Mouse (Mus musculus) cortical plate, adult 2 months (tissue): Measurements from ENCODE around the gene Myo1b. TPM values are rescaled to one million over a fixed set of nuclear protein-coding genes. Genes with fewer than 3 reads are reported as not detected.

Experiments used
- H3K27ac ChIP-seq: fragments of 200-500 bp; 2 replicates; pipeline ENCODE4 v1.5.1; 2012; ENCODE audit warnings: low read length, control low read depth, inconsistent platforms; ENCODE audit not compliant: insufficient read depth
- H3K4me1 ChIP-seq: fragments of 200-500 bp; 2 replicates; pipeline ENCODE4 v1.6.1; 2011; ENCODE audit warnings: low read length; ENCODE audit not compliant: control insufficient read depth, insufficient read depth
- H3K4me3 ChIP-seq: fragments of 200-500 bp; 2 replicates; pipeline ENCODE4 v1.5.1; 2011; ENCODE audit warnings: mild to moderate bottlenecking, low read length, control low read depth; ENCODE audit not compliant: insufficient read depth
- CTCF ChIP-seq: fragments of 200-500 bp; IDR thresholded peaks from 2 replicates; pipeline ENCODE4 v1.5.1; 2011; ENCODE audit warnings: mild to moderate bottlenecking, control low read depth, low read length; ENCODE audit not compliant: insufficient read depth; ENCODE audit errors: extremely low read depth
- POLR2A ChIP-seq: fragments of 200-500 bp; IDR thresholded peaks from 2 replicates; pipeline ENCODE4 v1.6.1; 2011; ENCODE audit warnings: mild to moderate bottlenecking, low read length, control low read depth; ENCODE audit not compliant: insufficient read depth; ENCODE audit errors: extremely low read depth
- polyA plus RNA-seq: library from polyadenylated mRNA; depleted of rRNA; stranded (reverse); fragments of >200 nt; gene quantifications from 2 replicates; pipeline ENCODE4 v1.2.3, GENCODE M21; 2012

The Myo1b gene
- polyA plus RNA-seq, 1 experiment, result 31.5 TPM

DNA sequence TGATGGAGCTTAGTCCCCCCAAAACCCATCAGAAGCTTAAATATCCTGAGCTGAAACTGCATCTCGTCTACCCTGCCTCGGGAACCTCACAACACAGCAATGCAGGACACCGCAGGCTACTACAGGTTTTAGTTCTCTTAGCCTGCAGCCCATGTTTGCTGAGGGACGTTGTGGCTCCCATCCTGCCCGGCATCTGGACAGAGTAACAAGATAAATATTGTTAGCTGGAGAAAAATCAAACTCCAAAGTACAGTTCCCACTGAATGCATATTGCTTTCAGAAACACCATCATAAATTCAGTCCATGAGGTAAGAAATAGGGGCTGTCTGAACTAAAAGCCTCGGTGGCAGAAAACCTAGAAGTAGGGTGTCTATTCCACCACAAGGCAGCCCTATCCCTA is 10.8 kb downstream of the Myo1b start:
- Histone ChIP-seq H3K27ac (no peak overlapping the region), H3K4me1 (peaks cover 6% of the 10 kb centered on the region), H3K4me3 (no peak overlapping the region)
- TF ChIP-seq CTCF, result no peak
- TF ChIP-seq POLR2A, result no peak

DNA sequence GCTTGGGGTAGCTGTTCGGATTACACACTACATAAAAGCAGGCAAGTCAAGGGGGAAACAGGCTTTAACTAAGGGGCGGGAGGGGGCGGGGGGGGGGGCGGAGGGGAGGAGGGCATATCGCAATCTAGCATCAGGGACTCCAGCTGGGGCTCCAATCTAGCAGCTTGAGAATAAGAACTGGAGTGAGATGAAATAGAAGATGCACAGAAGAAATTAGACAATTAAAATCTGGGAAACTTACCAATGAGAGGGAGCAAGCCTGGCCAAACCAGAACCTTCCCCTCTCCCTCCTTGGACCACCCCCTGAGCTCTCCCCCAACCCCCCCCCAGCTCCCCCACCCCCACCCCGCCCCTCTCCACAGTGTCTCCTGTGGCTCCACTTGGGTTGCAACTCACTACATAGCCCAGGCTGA is 18.7 kb downstream of the Myo1b start:
- peaks cover 2% of the 10 kb centered on the region; the same call in 1 of the 2 replicates for H3K4me1 ChIP-seq
- no peak overlapping the region for H3K27ac ChIP-seq
- TF ChIP-seq POLR2A (no peak), CTCF (no peak)
- H3K4me3 ChIP-seq, result no peak overlapping the region

DNA sequence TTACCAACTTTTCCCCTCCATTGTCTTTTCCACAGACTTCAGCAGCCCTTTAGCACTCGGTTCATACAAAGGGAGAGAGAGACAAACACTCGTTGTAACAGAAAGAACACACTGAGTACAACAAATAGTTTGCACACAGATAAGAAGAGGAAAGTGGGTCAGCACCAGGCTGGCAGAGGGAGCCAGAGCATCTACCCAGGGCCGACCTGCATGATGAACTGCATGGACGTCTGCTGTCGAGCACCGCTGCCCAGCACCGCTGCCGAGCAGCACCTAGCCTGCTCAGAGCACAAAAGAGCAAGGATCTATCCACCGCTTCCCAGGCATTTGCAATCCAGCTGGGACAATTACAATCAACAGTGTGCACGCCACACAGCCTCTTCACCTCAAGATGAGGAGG is 19.9 kb downstream of the Myo1b start:
- H3K4me1 ChIP-seq, result peaks cover 2% of the 10 kb centered on the region; the same call in 1 of the 2 replicates
- no peak overlapping the region for H3K27ac ChIP-seq
- TF ChIP-seq POLR2A (no peak), CTCF (no peak)
- no peak overlapping the region for H3K4me3 ChIP-seq

DNA sequence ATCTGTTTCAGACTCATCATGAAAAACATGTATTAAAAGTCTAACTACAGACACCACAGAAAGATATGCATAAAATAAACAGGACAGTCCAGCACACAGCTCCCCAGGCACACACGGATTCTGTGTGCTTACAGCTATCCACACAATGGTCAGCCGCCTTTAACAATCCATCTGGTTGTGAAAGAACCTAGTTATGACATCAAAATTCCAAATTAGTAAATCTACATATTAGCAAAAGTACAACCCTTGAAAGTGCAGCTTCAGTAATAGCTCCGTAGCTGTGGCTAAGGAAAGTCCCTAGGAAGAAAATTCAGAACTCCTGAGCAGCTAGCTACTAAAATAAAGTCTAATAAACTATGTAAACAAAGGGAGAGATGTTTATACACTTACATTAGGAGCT is 21.1 kb downstream of the Myo1b start:
- TF ChIP-seq CTCF, result no peak
- no peak overlapping the region for H3K27ac ChIP-seq
- peaks cover 2% of the 10 kb centered on the region; the same call in 1 of the 2 replicates for H3K4me1 ChIP-seq
- no peak overlapping the region for H3K4me3 ChIP-seq

DNA sequence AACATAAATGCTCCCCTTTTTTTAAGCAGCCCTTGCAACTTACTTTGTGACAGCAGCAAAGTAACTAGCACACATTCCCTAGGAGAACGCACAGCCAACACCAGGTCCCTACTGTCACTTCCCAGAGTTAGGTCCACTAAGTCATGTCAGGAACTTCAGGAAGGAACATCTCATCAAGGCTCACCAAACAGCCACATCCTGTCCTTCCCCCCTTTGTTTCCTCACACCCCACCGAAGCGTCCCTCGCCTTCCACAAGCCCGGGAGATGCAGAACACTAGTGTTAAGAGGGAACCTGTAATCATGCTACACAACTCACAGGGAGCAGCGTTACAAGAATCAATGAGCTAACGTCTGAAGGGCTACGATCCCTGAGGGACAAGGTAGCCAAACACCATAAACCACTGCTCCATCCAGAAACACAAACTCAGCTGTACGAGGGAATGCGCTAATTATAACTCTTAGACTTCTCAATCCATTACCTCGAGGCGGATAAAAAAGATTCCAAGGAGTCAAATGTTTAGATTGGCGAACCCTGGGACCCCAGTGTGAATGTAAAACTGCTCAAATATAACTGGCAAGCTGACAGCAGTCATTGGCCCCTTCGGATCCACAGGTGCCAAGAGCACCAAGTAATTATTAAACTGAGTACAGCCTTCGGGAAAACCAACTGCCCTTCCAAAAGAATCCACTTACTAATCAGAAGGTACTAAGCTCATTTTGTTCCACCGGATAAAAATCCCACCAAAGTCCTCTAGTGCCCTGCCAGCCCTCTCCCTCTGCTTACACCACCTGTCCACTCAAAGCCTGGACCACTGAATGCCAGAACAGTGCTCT is 22.1 kb downstream of the Myo1b start:
- no peak overlapping the region for H3K4me3 ChIP-seq
- H3K27ac ChIP-seq, result no peak overlapping the region
- TF ChIP-seq CTCF (no peak), POLR2A (no peak)
- H3K4me1 ChIP-seq, result no peaks in the 10 kb centered on the region

DNA sequence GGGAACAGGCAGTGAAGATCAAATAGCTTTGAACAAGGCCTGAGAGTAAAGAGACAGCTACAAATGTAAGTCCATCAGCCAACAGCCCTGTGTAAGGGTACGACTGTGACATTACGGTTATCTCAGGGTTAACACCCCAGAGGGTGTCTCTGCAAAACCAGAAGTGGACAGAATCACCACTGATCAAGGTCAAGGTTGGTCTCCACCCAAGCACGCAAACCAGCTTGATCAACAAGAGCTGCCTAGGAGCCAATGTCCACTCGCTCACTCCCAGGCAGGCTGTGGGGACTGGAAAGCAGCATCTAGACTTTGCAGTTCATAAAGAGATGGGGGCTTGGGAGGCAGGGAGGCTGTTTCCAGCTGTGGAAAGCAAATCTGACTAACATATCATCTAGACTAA is 23.9 kb downstream of the Myo1b start:
- Histone ChIP-seq H3K4me1 (no peaks in the 10 kb centered on the region), H3K4me3 (no peak overlapping the region)
- no peak for TF ChIP-seq POLR2A
- no peak for TF ChIP-seq CTCF

DNA sequence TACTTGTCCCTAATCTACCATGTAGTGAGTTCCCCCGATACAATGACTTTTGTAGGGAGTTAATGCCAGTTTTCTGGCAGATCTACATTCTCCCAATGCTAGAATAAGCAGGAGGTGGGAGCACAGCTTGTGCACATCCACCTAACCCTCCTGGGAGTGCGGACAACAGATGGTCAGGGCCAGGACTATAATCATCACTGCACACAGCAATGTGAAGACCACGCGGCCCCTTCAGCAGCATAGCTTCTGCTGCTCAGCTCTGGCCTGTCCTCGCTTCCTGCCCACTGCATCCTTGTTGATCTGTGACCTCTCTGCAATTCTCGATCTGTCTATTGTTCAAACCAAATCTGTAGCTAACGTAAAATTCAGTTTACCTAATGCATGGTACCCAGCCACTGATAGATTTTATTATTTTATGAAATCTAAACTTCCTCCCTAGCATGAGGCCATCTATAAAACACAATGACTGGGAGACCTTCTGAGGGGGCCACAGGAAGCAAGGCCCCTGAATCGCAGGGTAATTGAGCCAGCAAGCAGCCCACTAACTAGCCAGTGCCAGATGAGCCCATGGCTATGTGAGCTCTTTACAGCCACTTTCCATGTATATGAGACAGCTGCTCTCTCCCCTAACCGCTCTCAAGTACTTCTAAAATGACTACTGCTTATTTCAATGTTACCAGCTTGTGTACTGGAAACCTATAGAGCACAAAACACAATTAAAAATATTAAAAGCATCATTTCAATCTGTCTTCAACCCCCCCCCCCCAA is 27.6 kb downstream of the Myo1b start:
- Histone ChIP-seq H3K4me1 (no peaks in the 10 kb centered on the region), H3K4me3 (no peak overlapping the region), H3K27ac (no peak overlapping the region)
- TF ChIP-seq POLR2A, result no peak

More for the DNA sequence above, 23.9 kb downstream of the Myo1b start:
- H3K27ac ChIP-seq, result no peak overlapping the region

DNA sequence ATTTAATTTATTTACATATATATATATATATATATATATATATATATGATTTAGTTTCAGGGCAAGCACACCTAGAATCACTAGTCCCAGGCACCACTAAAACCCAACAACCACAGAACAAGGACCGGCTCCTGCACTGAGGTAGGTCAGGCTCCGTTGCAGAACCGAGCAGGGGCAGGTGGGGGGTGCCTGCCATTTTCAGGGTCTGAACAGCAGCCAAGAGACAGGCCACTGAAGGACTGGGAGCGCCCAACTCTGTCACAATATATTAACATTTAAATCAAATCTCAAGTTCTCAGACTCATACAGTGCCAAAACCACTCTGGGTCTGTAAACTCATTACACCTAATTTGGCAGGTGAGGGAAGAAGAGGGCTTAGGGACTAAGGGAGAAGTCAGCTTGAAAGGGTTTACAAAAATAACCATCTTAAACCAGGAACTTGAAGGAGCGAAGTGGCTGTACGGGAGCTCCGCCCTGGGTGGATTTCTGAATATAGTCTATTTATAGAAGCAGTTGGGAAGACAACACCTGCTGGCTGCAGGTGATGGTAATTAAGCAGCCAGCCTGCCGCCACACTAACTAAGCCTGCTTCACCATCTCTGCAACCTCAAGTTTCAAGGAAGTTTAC is 30.4 kb downstream of the Myo1b start:
- Histone ChIP-seq H3K27ac (no peak overlapping the region), H3K4me3 (no peak overlapping the region), H3K4me1 (no peaks in the 10 kb centered on the region)
- TF ChIP-seq CTCF (no peak), POLR2A (no peak)

DNA sequence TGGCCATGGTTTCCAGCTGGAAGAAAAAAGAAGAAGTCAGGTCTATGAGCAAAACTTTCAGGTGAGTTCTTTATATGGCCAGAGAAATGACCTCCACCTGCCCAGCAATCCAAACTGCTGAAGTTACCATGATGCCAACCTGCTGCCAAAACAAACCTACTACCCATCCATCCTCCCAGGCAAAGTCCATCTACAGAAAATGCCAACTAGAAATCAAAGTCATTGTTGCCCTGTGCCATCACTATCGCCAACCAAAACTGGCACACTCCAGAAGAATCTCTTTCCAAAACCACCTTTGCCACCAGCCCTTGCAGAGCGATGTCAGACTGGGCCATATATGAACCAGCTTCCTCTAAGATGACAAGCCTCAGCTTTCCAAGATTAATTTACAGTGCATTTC is 32.7 kb downstream of the Myo1b start:
- TF ChIP-seq CTCF (no peak), POLR2A (no peak)
- Histone ChIP-seq H3K4me3 (no peak overlapping the region), H3K27ac (no peak overlapping the region), H3K4me1 (no peaks in the 10 kb centered on the region)

DNA sequence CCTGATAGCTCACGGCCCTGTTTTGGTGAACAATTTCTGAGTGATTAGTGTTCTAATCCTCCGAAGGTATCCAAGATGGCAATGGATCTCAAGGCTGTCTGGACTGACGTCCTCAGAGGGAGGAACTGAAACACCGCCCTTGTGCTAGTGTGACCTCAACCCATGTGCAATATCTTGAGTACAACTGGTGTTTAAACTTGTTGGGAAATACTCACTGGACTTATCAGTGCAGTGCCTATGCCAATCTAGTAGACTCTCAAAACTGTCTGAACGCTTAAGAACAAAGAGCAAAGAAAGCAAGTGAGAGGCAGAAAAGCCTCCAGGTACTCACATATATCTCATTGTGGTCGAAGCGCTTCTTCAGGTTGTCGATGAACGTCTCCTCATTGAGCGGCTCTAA is 33.1 kb downstream of the Myo1b start:
- Histone ChIP-seq H3K4me1 (no peaks in the 10 kb centered on the region; the same call in 1 of the 2 replicates), H3K4me3 (no peak overlapping the region), H3K27ac (no peak overlapping the region)
- TF ChIP-seq POLR2A, result no peak
- no peak for TF ChIP-seq CTCF
